Mouse (Mus musculus) forelimb bud, embryonic 11.5 days (tissue): ENCODE data around the gene Srp54a.
"Not testable (repeated sequence)": the region's sequence is repeated elsewhere in the genome, so short reads cannot be mapped to it uniquely, and the experiment has no call there.

Experiments
- DNase-seq: peaks from one replicate; pipeline ENCODE4 v3.0.0-alpha.2; 2012; ENCODE audit warnings: low read depth, low spot score

The Srp54a gene

DNA sequence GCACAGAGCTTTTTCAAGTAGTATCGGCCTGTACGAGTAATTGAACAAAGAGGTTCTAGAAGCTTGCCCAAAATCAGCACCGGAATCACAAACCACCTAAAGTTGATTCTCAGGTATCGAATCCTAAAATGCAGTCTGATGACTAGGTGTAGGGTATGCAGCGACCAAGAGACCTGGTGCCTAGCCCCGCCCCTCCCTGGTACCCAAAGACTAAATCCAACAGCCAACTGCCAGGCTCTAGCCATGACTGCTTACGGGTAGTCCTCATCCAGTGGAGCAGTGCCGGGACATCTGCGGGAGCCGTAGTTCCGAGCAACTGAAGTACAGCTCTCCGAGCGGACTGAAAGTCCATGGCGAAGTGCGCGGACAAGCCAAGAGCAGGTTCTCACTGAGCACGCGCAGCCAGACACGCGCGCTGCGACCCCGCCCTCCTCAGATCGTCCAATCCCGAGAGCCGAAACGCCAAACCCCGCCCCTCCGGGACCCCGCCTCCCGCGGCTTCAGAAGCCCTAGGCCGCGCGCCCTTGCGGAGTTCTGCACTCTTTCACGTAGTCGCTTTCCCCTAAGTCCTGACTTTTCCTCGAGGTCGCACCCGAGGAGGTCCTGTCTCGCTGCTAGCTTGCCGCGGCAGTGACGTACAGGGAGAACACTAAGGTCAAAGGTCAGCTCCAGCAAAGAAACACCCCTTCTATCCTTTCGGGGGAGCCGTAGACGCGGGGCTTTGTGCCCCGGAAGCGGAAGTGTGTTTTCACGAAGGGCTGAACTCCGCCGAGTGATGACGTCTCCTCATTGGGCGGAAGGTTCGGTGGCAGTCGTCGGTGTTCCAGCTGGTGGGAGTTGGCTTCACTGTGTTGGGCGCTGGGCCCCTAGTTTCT, at the start of gene Srp54a, which contains the start of gene 2700097O09Rik:
TSS of gene Srp54a (plus strand) at position 537 of the 875 bp plus-strand sequence.
TSS of gene 2700097O09Rik (minus strand) at position 385 of the 875 bp plus-strand sequence.
- peak; percentile 92 for DNase-seq

- DNase-seq: no peak
Measured at GRCm38 (mm10) chr12:55041011-55041410, 39.1 kb upstream of the Srp54a start.

DNA sequence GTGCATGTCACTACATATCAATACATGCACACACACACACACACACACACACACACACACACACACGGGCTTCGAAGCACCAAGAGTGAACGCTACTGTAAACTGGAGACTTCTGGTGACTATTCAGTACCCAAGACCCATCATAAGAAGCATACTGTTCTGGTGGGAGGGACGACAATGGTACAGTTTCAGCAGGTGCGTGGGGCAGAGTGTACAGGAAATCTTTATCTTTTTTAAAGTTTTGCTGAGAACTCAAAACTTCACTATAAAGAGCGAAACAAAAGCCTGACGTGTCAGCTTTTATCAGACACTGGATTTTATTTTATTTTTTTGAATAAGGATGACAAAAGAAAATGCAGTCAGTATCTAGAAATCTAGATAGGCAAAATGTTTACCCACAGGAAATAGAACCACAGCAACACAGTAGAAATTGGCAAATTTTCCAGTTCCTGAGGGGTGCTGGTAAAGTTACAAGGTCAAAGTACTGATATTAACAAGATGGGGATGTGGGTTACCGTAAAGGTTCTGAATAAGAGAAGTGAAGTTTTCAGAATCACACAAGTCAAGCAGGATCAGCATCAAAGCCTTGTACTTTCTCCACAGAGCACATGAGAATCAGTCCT, 30.2 kb upstream of the Srp54a start:
- no peak for DNase-seq

DNA sequence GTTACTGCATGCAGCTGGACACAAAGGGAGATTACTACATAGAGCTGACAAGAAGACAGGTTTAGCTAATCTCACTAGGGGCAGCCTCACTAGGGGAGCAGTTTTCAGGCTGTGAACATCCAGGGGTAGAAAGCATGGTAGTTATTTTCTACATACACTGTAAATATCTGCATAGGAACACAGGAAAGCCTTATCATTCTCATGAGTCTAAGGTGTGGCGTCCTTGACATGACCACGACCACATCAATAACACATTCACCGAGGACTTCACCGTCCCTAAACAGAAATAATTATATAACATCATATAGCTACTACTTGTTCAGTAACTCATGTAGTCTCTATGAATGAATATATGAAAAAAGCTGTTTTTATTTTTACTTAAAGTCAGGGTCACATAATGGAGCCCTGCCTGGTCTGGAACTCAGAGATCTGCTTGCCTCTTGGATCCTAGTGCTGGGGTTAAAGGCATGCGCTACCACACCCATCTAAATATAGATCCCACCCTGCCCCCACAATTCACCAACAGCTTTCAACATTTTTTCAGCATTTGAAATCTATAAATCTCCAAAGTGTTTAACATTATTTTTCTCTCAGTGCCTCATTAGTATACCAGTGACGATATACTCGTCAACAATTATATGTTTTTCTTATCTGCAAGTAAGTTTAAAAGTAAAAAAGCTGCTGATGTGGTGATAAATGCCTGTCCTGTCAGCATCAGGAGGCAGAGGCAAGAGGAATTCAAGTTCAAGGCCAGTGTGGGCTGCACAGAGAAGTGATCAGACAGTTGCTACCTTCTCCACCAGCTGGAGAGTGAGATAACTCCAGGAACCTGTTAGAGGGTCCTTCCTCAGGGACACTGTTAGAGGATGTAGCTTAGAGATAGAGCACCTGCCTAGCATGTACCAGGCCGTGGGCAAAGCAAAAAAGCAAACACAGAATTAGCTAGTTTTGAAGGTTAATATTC, 28.6 kb upstream of the Srp54a start:
- no peak for DNase-seq

- DNase-seq: no peak
Measured at GRCm38 (mm10) chr12:55053267-55053666, 26.8 kb upstream of the Srp54a start.

GRCm38 (mm10) chr12:55054551-55055241, 25.4 kb upstream of the Srp54a start:
- no peak for DNase-seq

- DNase-seq: no peak
Measured at GRCm38 (mm10) chr12:55056703-55057102, 23.4 kb upstream of the Srp54a start.

DNA sequence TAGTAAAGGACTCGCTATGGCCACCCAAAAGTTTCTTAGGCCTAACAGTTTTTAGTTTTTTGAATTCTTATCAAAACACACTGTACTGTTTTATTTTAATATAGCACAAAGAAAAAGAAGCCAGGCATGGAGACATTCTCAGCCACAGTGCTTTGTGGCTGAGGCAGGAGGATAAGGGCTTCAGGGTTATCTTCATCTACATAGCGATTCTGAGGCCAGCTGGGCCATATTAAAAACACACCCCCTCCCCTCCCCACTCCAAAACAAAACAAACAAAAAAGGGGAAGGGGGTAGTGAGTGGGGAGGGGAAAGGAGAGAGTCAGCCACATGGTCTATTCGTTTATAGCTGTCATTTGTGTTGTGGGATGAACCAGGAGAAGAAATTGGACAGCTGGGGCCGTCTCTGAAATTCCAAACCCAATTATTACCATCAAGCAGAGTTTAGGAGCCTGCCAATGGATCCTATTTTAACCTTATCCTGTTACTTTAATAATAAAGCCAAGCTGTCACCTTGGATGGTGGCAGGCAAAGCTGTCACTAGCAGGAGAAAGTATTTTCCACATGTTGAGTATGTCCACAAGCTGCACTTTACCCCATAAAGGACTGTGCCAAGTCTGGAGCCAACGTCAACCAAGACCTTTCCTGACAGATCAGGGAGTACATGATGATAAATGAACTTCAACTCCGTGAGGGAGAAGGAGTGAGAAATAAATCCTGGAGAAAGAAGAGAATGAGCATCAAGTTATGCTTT, 21.0 kb upstream of the Srp54a start:
- DNase-seq: no peak

DNA sequence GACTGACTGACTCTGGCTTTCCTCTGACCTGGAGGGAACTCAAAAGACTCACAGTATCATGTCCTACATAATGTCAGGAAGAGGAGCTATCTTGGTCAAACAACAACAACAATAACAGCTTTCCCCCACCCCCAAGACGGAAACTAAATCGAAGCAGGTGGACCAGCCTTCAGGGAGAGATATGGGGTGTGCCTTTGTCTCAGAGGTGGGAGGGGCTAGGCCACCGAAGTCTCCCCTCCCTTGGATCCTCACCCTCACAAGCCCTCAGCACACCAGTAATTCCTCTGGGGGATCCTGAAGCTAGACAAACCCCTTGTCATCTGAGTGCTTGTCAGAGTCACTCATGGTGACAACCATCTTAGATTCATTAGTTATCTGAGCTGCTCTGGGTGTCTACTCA, 20.2 kb upstream of the Srp54a start:
- no peak for DNase-seq

GRCm38 (mm10) chr12:55060212-55060898, 19.7 kb upstream of the Srp54a start:
- no peak for DNase-seq

DNA sequence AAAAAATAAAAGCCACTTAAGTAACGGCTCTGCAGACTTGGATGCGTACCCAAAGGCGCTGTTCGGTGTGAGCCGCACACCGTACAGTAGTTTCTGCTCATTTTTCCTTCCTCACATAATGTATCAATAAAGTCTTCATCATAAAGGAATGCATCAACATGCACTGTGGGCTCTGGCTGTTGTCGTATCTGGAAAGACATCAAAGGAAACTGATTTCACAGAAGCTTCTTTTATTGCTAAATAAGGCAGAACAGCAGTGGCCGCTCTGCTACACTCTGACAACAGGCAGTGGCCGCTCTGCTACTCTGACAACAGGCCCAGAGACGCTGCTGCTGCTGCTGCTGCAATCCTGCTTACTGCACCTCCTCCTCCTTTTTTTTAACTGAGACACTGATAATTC, 19.1 kb upstream of the Srp54a start:
- no peak for DNase-seq

GRCm38 (mm10) chr12:55062141-55062540, 17.9 kb upstream of the Srp54a start:
- no peak for DNase-seq

DNA sequence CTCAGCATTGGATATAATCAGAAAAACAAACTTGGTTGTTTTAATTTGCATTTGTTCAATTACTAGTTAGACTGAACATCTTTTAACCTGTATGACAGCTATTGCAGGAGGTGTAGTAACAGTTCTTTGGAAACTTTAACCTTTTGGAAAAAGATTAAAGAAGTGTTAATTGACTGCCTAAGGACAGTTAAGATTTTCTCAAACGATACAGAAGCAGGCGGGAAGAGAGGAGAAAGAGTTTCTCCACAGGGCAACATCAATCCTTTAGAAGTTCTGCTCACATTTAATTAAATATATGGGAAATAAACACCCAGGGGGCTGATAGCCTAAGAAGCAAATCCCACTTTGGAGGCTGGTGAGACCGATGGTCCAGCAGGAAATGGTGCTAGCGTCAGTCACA, 7.6 kb upstream of the Srp54a start:
- no peak for DNase-seq

DNA sequence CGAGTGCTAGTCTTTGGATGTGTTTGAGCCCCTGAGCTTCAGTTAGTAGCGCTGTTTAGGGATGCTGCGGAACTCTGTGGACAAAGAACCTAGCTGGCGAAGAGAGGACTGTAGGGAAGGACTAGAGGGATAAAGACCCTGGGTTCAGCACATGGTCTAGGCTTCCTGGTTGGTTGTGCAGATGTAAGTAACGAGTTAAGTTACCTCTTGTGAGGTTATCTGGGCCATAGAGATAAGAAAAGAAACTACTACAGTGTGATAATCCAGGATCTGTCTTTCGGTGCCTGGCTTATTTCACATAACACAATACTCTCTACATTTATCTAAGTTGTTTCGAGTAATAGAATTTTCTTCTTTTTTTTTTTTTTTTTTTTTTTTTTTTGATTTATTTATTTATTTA, 6.4 kb upstream of the Srp54a start:
- DNase-seq: no peak

DNA sequence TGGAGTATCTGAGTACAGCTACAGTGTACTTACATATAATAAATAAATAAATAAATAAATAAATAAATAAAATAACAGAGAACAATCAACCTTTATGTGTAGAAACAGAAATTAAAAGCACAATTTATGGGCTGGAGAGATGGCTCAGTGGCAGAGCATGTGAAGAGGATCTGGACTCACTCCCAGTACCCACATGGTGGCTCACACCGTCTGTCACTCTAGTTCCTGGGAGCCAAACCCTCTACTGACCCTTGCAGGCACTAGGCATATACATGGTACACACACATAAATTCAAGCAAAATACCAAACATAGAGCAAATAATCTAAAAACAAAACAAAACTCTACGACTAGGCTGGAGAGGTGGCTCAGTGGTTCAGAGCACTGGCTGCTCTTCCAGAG, 4.8 kb upstream of the Srp54a start:
- DNase-seq: no peak

- not testable (repeated sequence) for DNase-seq
Measured at GRCm38 (mm10) chr12:55078706-55079105, 1.4 kb upstream of the Srp54a start.

DNA sequence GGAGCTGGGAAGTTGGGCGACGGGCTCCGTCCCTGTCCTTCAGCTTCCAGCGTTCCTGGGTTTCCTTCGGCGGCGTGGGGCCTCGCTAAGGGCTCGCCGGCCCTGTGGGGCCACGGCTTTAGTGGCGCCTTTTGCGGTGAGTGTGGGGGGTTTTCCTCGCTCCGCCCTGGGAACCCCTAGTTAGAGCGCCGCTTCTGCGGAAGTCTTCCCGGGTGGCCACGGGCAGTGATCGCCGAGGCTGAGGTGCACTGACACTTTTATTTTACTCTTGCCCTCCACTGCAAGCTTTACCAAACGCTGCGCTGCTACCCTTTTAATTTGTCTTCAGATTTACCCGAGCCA, 510 bp downstream of the Srp54a start:
- DNase-seq: not testable (repeated sequence)

- not testable (repeated sequence) for DNase-seq
Measured at GRCm38 (mm10) chr12:55092127-55092526, 12.1 kb downstream of the Srp54a start.

GRCm38 (mm10) chr12:55112616-55113015, 32.6 kb downstream of the Srp54a start:
- DNase-seq: not testable (repeated sequence)

GRCm38 (mm10) chr12:55124242-55124641, 44.2 kb downstream of the Srp54a start, which contains the start of gene Fam177a:
Fam177a (plus strand) TSS chr12:55124469.
- not testable (repeated sequence) for DNase-seq
